Mouse (Mus musculus) stomach, postnatal 0 days (tissue): ENCODE data around the gene Asb1. TPM values are rescaled to one million over a fixed set of nuclear protein-coding genes. Genes with fewer than 3 reads are reported as not detected.

Experiments used
- ATAC-seq: fragments of 200-750 bp; cut with Nextera tagmentation; 2 replicates; pipeline ENCODE4 v1.8.0; 2017; ENCODE audit not compliant: low FRiP score, low TSS enrichment
- DNase-seq: peaks from one replicate; pipeline ENCODE4 v3.0.0-alpha.2; 2016; ENCODE audit warnings: low spot score
- H3K27ac ChIP-seq: fragments of 300-500 bp; sonication (generic); replicated peaks from 2 replicates; pipeline ENCODE4 v1.5.1; 2014; ENCODE audit warnings: mild to moderate bottlenecking, control low read depth
- H3K27me3 ChIP-seq: fragments of 300-500 bp; sonication (generic); 2 replicates; pipeline ENCODE4 v1.6.1; 2014; ENCODE audit warnings: low read length; ENCODE audit not compliant: control insufficient read depth, insufficient read depth
- H3K36me3 ChIP-seq: fragments of 300-500 bp; sonication (generic); 2 replicates; pipeline ENCODE4 v1.6.1; 2014; ENCODE audit warnings: low read length, mixed read lengths; ENCODE audit not compliant: control insufficient read depth, insufficient read depth
- H3K4me1 ChIP-seq: fragments of 300-500 bp; sonication (generic); replicated peaks from 2 replicates; pipeline ENCODE4 v1.6.1; 2014; ENCODE audit warnings: antibody characterized with exemption; ENCODE audit not compliant: control insufficient read depth, insufficient read depth
- H3K4me2 ChIP-seq: fragments of 300-500 bp; sonication (generic); replicated peaks from 2 replicates; pipeline ENCODE4 v1.6.1; 2014; ENCODE audit warnings: low read depth, mild to moderate bottlenecking, control low read depth, moderate library complexity
- H3K4me3 ChIP-seq: fragments of 300-500 bp; sonication (generic); 2 replicates; pipeline ENCODE4 v1.5.1; 2014; ENCODE audit warnings: low read depth, low read length, control low read depth
- H3K9ac ChIP-seq: fragments of 300-500 bp; sonication (generic); 2 replicates; pipeline ENCODE4 v1.6.1; 2014; ENCODE audit warnings: mild to moderate bottlenecking, low read length, control low read depth, mixed read lengths
- H3K9me3 ChIP-seq: fragments of 300-500 bp; sonication (generic); 2 replicates; pipeline ENCODE4 v1.6.1; 2016; ENCODE audit warnings: low read length; ENCODE audit not compliant: control insufficient read depth
- CTCF ChIP-seq: IDR thresholded peaks from 2 replicates; pipeline ENCODE4 v1.5.1; 2016; ENCODE audit warnings: antibody characterized with exemption, low read depth, mild to moderate bottlenecking, moderate library complexity
- EP300 ChIP-seq: optimal IDR thresholded peaks from 2 replicates; pipeline ENCODE3; 2016; ENCODE audit warnings: antibody characterized with exemption
- WGBS: fragments of 180-500 bp; shearing (Covaris S2); extraction: QIAGEN DNeasy Blood & Tissue Kit; methylation state at CpG from one replicate; pipeline ENCODE4 v1.1.7; 2014; 5-methylcytosine and 5-hydroxymethylcytosine counted together
- polyA plus RNA-seq: library from polyadenylated mRNA; unstranded; fragments of >200 nt; fragmentation: Nextera tagmentation; extraction: Ambion mirVana; gene quantifications from 2 replicates; pipeline ENCODE4 v1.2.1, GENCODE M21; 2015

Gene Asb1
- polyA plus RNA-seq, 1 experiment from 2014 or later, result 1.6 TPM

DNA sequence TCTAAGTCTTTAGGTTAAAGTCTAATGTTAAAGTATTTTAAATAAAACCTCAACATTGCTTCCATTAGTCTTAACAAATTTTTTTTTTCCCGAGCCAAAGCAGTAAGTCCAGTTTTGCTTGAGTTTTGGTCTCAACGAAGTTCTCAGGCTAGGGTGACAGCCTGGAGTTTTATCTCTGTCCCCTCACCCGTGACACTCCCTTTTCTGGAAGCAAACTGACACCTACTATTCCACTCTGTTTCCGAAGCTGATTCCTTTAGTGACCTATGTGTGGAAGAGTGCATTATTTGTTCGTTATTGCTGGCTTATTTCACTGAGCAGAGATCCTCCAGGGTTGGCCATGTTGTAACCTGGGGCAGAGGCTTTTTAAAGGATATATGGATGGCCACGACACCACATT is 1.1 kb upstream of the Asb1 start:
- H3K4me3 ChIP-seq, result no peak overlapping the region
- DNase-seq (no peak), ATAC-seq (no peak)
- 0 out of 2 replicates have a peak, but pooled peaks cover 2% of the 10 kb centered on the region for H3K4me1 ChIP-seq
- no peaks in the 10 kb centered on the region for H3K27me3 ChIP-seq
- peak overlapping the region; percentile 98; the same call in 1 of the 2 replicates for H3K4me2 ChIP-seq
- no peaks in the 10 kb centered on the region for H3K36me3 ChIP-seq
- H3K9me3 ChIP-seq, result no peaks in the 10 kb centered on the region
- no peak overlapping the region for H3K27ac ChIP-seq
- TF ChIP-seq EP300, result no peak
- no peak for TF ChIP-seq CTCF
- H3K9ac ChIP-seq, result no peak overlapping the region
- 30% methylated on average over 6 of the region's 6 CpGs for WGBS

DNA sequence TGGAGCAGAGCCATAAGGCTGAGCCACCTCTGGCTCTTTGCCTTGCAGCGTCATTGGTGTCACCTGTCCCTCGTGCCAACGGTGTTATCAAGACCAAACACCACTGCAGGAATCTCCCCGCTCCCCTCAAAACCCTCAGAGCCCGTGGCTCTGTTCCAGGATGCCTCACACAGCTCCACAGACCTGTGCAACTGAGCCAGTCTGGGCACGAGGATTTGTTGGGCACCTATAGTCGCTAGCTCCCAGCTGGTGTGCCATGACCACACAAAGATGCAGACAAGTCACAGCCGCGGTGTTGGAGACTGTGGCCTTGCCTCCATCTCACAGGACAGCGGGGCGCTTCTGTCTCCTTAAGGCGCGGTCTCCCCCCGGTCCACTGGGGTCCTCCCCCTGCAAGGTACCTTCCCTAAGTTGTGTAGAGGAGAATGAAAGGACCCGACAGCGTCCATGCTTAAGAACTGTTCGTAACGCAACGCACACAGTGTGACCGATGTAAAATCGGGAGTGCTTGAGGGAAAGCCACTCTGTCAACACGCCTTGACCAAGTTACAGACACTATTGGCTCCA is 557 bp upstream of the Asb1 start:
- H3K4me2 ChIP-seq, result peak overlapping the region; percentile 98
- 2% methylated on average over 22 of the region's 22 CpGs for WGBS
- no peaks in the 10 kb centered on the region for H3K27me3 ChIP-seq
- no peaks in the 10 kb centered on the region for H3K36me3 ChIP-seq
- H3K27ac ChIP-seq, result no peak overlapping the region
- peak overlapping the region; percentile 47 for H3K9ac ChIP-seq
- DNase-seq, result no peak
- H3K4me3 ChIP-seq, result peak overlapping the region; percentile 92
- 0 out of 2 replicates have a peak, but pooled peaks cover 2% of the 10 kb centered on the region for H3K4me1 ChIP-seq
- H3K9me3 ChIP-seq, result no peaks in the 10 kb centered on the region
- TF ChIP-seq EP300 (no peak), CTCF (no peak)
- peak; percentile 10 for ATAC-seq

DNA sequence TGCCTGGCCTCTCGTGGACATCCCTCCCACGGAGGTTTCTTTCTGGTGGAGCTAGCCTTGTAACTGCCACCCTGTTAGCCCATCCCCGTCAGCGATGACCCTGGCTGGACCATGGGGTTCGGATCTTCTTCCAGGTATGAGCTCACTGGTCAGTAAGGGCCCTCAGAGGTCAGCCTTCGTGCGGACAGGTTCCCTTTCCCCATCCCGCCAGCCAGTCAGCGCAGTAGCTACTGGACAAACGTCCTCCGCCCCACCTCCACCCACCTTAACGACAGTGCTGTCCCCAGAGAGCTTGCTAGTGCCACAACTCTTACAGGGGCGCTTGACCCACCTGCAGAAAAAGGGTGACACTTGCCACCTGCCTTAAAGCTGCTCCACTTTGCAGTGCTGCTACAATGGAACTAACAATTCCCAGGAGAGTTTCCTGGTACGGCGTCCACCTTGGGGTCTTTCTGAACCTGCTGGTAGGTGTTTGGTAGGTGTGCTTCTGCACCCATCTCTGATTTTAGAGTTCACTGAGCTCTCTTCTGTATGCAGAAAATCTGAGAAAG is 773 bp downstream of the Asb1 start:
- WGBS, result 17% methylated on average over 15 of the region's 15 CpGs
- Histone ChIP-seq H3K4me3 (peak overlapping the region; percentile 92), H3K27me3 (no peaks in the 10 kb centered on the region), H3K9ac (peak overlapping the region; percentile 77), H3K27ac (no peak overlapping the region), H3K4me2 (peak overlapping the region; percentile 98), H3K4me1 (0 out of 2 replicates have a peak, but pooled peaks cover 2% of the 10 kb centered on the region), H3K9me3 (no peaks in the 10 kb centered on the region), H3K36me3 (peaks cover 1% of the 10 kb centered on the region; the same call in 1 of the 2 replicates)
- no peak for DNase-seq
- TF ChIP-seq CTCF, result no peak
- TF ChIP-seq EP300, result no peak
- ATAC-seq, result no peak

DNA sequence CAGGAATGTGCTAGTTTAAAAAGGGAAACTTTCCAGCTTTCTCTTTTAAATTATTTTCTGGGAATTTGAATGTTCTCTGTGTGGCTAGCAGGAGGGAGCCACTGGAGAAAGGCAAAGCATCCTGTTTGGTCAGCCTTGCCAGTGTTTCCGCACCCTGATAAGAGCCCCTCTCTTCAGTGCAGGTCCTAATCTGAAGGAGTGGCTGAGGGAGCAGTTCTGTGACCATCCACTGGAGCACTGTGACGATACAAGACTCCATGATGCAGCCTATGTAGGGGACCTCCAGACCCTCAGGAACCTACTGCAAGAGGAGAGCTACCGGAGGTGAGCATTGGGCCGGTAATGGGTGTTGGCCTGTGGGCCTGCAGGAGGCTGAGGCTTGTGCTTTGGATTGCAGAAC is 3.6 kb downstream of the Asb1 start:
- peaks cover 3% of the 10 kb centered on the region; the same call in 1 of the 2 replicates for H3K36me3 ChIP-seq
- no peak for ATAC-seq
- 87% methylated on average over 4 of the region's 4 CpGs for WGBS

DNA sequence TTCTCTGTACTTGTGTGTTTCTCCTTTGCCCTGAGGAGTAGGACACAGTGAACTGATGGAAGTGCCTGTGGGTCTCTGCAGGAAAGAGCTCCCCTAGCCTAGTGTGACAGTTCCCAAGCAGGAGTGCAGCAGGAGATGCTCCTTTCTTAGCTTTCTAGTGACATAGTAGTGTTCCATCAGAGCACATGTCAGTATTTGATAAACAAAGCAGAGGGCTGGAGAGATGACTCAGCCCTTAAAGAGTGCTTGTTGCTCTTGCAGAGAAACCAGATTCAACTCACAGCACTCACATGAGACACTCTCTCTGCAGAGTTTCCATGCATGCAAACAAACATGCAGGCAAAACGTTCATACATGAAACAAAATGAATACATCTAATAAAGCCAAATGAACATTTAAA is 4.9 kb downstream of the Asb1 start:
- Histone ChIP-seq H3K9me3 (no peaks in the 10 kb centered on the region), H3K27ac (no peak overlapping the region), H3K4me2 (no peak overlapping the region), H3K27me3 (no peaks in the 10 kb centered on the region), H3K9ac (no peak overlapping the region), H3K36me3 (peaks cover 3% of the 10 kb centered on the region; the same call in 1 of the 2 replicates), H3K4me1 (0 out of 2 replicates have a peak, but pooled peaks cover 2% of the 10 kb centered on the region), H3K4me3 (no peak overlapping the region)
- WGBS, result 89% methylated on average over 1 of the region's 1 CpGs
- no peak for DNase-seq
- no peak for ATAC-seq
- TF ChIP-seq CTCF (no peak), EP300 (no peak)

More for the DNA sequence above, 3.6 kb downstream of the Asb1 start:
- no peak overlapping the region for H3K27ac ChIP-seq
- H3K4me2 ChIP-seq, result no peak overlapping the region
- no peaks in the 10 kb centered on the region for H3K9me3 ChIP-seq
- H3K27me3 ChIP-seq, result no peaks in the 10 kb centered on the region
- H3K4me1 ChIP-seq, result 0 out of 2 replicates have a peak, but pooled peaks cover 2% of the 10 kb centered on the region
- TF ChIP-seq CTCF, result no peak
- no peak for TF ChIP-seq EP300
- no peak overlapping the region for H3K9ac ChIP-seq
- H3K4me3 ChIP-seq, result no peak overlapping the region
- DNase-seq, result no peak

DNA sequence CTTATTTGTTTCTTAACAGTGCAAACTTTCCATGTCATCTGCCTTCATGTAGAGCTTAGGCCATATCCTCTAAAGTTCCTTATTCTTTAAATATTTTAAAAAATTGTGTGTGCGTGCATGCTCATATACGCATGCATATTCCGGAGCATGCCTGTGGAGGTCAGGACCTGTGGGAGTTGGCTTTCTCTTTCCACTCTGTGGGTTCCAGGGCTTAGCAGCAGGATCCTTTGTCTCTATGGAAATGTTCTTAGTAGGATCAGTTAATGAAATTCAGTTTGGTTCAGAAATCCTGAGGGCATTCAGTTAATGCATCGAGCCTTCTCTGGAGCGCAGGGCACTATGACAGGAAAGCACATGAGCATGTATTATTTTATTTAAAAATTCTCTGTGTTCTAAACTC is 7.2 kb downstream of the Asb1 start:
- no peak overlapping the region for H3K9ac ChIP-seq
- H3K4me3 ChIP-seq, result no peak overlapping the region
- H3K36me3 ChIP-seq, result peaks cover 3% of the 10 kb centered on the region; the same call in 1 of the 2 replicates
- H3K27ac ChIP-seq, result no peak overlapping the region
- H3K9me3 ChIP-seq, result no peaks in the 10 kb centered on the region
- H3K4me2 ChIP-seq, result no peak overlapping the region
- no peak for DNase-seq
- no peak for TF ChIP-seq EP300
- no peak for TF ChIP-seq CTCF
- no peak for ATAC-seq
- H3K4me1 ChIP-seq, result no peaks in the 10 kb centered on the region
- no peaks in the 10 kb centered on the region for H3K27me3 ChIP-seq
- WGBS, result 98% methylated on average over 5 of the region's 5 CpGs
